Mouse (Mus musculus): ENCODE measurements around the gene Plaa.
"Not testable (repeated sequence)": the region's sequence is repeated elsewhere in the genome, so short reads cannot be mapped to it uniquely, and the experiment has no call there.

Plaa gene

DNA sequence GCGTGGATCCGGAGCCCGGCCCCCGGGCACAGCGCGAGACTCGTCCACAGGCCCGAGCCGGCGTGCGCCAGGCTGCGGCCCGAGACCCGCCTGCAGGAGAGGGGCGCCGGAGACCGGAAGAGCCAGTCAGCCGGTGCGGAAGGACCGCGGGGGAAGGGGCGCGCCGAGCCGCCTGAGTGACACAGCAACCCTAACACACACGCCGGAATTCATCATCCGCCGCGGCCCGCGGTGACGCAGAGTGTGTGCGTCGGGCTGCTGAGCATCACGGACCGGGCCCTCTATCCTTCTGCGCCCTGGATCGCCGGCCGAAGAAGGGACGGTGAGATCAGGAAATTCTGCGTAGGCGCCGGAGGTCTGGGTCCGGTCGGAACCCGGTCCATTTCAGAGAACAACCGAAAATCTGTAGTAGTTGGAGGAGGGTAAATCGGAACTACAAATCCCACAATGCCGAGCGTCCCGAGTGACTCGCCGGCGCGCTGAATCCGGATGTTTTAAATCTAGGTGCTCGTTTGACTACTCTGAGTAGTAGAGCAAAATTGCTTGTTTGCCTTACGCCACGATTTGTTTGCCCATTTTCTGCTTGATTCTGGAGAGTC, at the start of gene Plaa:
Gene Plaa (minus strand): TSS at position 214 of the 599 bp plus-strand sequence.
- DNase-seq (ENCODE audit: low spot score), result peak; percentile 95

DNA sequence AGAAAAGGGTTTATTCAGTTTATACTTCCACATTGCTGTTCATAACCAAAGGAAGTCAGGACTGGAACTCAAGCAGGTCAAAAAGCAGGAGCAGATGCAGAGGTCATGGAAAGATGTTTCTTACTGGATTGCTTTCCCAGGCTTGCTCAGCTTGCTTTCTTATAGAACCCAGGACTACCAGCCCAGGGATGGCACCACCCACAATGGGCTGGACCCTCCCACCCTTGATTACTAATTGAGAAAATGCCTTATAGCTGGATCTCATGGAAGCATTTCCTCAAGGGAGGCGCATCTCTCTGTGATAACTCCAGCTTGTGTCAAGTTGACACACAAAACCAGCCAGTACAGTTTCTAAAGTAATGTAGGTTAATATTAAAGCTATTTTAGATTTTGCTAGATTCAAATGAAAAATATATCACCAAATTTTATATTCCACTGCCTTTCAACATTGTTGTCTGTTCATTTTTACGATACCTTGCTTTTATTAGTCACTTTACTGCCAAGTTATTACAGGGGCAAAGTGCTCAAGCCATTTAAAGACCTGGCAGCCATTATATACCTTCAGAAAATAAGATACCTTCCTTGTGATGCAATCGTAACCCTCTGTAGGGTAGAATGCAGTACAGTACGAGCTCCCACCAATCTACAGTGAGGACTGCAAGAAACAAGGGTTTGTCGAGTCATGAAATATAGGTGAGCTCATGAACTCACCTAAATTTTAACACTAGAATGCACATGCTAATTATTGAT, 47.6 kb upstream of the Plaa start:
- not testable (repeated sequence) for DNase-seq (ENCODE audit: low spot score)

DNA sequence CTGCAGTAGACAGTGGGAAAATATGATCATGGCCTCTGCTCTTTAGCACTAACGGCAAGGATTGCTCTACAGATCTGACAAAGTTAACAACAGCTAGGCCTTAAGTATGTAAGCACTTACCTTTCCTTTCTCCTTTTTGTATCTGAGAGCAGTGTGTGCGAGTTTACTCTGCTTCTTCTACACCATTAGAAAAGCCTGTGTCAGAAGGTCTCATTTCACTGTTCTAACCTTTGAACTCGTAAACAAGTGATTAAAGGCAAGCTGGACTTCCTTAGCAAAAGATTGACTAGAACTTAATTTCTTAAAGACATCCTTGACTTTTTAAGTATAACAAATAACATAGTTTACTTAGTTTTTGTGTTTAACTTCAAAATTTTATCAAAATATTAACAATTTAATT, 46.9 kb upstream of the Plaa start, which contains the start of gene Lrrc19:
Gene Lrrc19 (minus strand): TSS at position 225 of the 400 bp plus-strand sequence.
- DNase-seq (ENCODE audit: low spot score), result no peak

DNA sequence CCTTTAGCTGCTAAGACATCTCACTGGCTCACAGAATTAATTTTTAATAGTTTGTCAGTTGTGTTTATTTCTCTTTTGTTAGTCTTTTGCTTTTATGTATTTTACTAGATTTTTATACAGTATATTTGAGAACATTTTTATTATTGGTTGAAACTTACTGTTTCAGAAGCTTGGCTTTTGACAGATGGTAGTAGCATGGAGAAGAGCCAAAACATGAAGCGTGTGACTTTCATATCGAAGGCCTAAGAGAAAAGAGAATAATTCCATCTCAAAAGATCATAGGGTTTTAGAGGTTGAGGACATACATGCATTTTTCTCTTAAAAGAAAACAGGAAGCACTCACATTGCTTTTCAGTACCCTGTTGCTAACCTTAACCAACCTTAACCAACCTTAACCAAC, 40.1 kb upstream of the Plaa start:
- no peak for DNase-seq (ENCODE audit: low spot score)

DNA sequence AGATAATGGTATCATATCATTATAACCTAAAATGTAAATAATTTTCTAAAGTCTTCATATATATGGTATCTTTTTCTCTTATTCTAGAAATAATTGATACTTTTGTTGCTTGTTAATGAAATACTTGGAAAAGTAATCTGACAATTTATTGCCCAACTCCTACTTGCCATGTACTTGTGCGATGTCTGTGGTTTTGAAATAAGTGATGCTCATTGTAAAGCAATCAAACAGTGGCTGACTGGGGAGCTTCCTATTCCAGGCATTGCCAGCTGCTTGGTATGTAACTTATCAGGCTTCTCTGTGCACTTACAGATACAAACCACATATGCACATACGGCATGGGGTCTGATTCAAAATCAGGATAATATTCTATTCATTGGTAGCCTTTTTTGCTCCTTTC, 17.0 kb upstream of the Plaa start:
- no peak for DNase-seq (ENCODE audit: low spot score)

DNA sequence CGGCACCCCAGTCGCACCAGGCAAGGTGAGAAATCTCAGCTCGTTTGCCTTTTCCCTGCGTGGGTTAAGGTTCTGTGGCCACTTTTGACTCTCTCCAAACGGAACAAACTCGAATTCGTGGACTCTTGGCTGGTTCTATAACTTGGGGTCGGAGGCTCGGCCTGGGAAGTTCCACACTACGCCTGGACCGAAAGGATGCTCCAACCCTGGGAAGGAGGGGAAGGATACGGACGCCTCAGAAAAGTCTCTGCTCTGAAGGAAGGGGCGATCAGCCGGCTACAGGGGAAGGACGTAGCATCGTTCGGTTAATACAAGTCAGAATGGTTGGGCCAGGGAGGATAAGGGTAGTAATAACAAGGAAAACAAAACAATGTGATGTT, 11.6 kb upstream of the Plaa start:
- no peak for DNase-seq (ENCODE audit: low spot score)

DNA sequence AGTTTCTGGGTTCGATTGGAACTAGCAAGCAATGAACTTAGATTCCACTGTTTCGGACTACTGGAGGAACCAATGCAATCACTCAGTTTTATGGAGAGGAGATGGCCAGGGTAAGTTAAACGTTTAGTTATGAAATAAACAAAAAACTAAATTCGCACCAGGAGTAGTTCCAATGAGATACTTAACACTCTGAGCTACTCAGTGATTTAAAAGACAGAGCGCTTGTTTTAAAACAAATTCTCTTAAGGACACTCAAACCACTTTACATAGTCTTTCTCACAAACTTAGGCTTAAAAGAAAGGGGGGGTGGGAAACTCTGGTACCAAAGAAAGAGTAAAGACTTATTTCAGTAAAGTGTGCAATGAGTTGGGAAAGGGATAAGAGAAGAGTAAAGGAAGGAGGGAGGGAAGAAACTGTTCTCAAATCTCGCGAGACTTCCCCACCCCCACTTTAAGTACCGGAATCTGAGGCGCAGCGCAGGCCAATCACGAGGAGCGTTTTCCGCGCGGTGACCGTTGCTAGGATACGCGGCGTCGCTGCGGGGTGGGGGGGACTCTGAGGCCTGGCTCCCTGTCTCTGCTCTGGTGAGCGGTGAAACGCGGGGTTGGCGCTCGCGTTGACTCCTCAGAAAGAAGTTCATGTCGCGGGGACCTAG, 11.1 kb upstream of the Plaa start, which contains the start of gene Ift74:
Gene Ift74 (plus strand): TSS at position 520 of the 655 bp plus-strand sequence.
- DNase-seq (ENCODE audit: low spot score), result peak; percentile 98

DNA sequence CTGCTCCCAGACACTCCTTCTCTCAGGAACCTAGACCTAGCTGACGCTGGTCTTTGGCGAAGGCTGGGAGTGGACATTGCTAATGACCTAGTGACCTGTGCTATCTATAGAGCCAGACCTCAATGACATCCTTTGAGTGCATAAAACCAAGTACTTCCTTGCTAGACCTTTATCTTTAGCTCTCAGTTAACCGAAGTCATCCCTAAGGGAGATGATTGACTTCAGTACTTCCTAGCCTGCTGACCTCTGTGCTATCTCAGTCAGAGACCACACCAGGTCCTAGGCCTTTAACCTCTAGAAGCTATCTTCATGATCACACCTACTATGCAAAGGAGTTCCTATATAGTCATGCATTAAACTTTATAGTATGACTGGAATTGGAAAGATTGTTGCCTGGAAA, 7.3 kb upstream of the Plaa start:
- no peak for DNase-seq (ENCODE audit: low spot score)

DNA sequence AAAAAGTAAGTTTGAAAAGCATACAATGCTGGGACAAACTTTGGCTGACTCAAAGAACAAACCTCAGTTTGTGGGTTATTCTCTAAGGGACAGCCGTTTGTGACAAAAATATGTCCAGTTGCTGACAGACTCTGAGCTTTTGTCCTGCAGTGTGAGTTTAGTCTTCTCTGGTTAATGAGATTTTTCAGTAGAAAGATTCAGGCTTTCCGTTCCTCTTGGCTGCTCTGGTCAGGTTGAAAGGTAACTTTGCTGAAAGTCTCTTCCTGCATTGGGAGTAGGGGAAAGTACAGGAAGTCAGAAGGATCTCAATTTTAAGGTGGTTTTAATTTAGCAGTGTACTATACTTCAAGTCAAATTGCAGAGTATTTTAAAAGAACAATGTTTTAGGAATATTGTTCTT, 2.5 kb upstream of the Plaa start:
- no peak for DNase-seq (ENCODE audit: low spot score)

DNA sequence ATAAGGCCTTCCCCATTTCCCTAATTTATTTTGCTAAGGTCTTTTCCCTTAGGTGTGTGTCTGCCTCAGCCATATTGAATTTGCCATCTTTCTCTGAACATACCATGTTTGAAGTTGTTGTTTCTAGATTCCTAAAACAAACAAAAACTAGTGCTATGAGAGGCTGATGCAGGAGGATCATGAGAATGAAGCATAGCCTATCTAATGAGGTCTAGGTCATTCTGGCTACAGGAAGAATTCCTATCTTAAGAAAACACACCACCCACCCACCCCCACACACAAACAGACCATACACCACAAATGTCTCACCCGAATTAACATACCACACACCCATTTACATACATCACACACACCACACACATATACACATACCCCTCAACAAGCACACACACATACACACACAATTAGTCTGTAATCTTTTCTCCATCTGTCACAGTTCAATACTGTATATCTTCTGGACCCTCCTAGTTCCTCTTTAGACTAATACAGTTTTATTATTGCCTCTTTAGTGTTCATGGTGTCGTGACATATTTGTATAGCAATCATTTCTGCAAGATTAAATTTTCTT, 1.5 kb upstream of the Plaa start:
- DNase-seq (ENCODE audit: low spot score), result no peak

DNA sequence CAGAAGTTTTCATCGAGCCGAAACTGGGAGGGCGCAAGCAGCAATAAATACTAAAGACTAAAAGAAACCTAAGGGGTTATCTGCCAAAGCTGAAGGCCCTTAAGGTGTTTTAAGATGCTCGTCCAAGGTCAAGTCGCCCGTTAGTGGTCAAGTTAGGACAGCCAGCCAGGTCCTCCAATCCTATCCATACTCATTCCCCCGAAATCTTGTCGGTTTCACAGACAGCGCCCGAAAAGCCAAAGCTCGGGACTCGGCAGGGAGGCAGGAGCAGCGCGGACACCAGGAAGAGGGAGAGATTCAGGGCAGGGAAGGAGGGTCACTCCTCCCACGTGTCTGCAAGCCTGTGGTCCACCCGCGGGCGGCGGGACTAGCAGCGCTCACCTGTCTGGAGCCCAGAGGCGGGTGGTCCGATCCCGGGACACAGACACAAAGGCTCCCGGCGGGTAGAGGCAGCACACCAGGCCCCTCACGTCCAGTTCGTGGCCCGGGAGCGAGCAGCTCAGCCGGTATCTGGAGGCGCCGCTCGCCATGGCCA, 481 bp downstream of the Plaa start:
- DNase-seq (ENCODE audit: low spot score), result no peak

DNA sequence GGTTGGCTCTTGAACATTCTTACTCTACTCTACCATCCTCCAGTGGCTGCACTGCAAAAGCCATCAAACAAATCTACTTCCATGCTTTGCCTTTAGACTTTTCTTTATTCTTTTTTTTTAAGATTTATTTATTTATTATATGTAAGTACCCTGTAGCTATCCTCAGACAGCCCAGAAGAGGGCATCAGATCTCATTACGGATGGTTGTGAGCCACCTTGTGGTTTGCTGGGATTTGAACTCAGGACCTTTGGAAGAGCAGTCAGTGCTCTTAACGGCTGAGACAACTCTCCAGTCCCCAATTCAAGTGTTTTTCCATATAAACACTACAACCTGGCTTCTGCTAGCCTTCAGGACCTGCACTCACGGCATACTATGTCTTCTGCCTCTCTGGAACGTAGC, 1.6 kb downstream of the Plaa start:
- DNase-seq (ENCODE audit: low spot score), result no peak

DNA sequence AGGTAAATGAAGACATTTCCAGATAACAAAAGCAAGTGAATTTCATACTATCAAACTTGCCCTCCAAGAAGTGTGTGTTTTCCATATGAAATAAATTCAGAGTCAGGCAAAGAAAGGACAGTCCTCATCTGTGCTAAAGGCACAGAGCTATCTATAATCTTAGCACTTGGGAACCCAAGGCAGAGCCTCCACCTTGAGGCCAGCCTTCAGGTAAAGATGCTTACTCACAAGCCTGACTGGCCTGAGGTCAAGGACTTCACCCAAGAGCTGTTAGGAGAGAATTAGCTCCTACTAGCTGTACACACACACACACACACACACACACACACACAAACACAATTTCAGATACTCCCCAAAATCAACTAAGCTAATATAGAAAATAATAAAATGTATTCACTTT, 10.3 kb downstream of the Plaa start:
- no peak for DNase-seq (ENCODE audit: low spot score)

DNA sequence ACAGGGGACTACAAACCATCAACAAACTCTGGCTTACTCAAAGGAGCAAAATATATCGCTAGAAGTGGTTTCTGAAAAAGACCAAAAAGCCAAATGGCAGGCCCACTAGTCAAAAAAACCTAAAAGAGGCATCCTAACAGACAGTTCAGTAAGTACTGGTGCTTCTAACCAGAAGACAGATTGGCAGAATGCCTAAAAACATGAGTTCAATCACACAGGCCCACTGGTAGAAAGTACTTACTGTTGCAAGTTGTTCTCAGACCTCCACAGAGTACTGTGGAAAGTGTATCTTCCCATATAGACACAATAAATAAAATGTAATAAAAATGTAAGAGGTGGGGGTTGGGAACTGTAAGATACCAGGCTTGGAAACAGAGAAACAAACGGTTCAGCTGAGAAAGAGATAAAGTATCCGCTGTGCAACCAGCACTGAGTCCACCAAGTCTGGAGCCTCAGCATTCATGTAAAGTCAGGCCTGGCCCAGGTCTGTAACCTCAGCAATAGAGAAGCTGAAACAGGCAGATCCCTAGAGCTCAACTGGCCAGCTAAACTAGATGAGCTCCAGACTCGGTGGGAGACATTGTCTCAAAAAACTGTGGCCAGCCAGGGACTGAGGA, 11.2 kb downstream of the Plaa start:
- DNase-seq (ENCODE audit: low spot score), result no peak

DNA sequence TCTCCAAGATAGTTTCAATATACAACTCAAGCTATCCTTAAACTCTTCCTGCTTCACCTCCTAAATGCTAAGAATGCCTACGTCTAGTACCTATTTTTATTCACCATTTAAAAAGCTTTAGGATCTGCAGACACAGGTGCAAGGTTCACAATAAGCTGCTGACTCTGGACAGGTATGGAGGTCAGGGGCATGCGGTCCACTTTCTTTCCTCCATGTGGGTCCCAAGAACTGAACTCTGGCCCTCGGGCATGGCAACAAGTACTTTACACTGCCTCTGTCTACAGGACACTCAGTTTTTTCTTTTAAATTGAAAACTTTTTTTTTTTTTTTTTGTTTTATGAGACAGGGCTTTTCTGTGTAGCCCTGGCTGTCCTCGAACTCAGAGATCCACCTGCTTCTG, 30.4 kb downstream of the Plaa start:
- no peak for DNase-seq (ENCODE audit: low spot score)

DNA sequence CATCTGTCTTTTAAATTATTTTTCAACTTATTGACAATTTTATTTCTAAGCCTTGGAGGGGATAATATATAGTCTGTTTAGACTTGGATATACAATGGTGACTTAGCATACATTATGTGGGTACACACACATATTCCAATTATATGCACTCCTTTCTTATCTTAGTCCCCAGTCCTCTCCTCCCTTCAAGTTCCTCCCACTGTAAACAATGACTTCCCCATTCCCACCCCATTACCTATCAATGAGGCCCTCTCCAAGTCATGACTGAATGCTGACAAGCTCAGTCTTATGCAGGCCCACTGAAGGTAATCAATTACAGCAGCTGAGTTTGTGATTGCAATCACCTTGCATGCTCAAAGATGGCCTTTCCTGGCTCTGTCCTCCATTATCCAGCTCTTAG, 38.7 kb downstream of the Plaa start:
- no peak for DNase-seq (ENCODE audit: low spot score)

DNA sequence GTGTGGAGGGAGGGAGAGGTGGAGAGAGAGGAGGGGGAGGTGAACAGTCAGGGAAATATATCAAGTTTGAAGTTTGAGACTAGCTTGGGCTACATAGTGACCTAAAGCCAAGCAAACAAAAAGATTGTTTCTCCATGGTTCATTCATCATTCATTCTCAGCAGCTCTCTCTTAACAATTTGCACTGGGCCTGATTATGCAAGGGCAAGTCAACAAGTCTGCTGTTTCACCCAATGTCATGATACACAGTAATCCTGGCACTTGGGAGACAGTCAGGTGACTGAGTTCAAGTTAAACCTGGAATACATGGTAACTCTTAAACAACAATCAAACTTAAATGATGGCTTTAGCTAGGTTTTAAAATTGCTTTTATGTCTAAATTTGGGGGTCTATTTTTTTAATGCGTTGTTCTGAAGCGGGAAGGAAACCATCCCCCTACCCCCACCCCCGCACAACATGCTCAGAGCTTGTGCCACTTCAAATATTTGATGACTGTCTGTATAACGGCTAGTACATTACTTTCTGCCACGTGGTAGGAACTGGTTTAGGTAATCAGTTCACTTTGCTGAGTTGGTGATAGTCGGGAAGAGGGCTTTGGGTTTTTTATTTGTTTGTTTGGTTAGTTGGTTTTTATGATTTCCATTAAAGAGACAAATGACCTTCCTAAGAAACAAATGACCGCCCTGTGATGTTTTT, 40.9 kb downstream of the Plaa start:
- no peak for DNase-seq (ENCODE audit: low spot score)

DNA sequence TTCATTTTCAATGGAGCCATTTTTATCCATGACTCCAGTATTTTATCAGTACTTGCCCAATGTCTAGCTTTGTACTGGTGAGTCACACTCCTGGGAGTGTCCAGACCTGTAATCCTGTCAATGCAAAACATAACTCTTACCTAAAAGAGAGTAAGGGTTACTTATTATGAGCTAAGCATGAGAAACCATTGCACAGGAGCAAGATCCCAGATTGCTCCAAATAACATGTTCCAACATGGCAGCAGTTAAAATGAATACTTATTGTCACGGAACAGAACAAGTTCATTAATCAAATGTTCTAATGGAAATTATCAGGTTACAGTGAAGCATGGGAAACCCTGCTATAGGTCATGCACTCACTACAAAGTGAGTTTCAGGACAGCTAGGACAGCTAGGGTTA, 42.7 kb downstream of the Plaa start:
- no peak for DNase-seq (ENCODE audit: low spot score)

DNA sequence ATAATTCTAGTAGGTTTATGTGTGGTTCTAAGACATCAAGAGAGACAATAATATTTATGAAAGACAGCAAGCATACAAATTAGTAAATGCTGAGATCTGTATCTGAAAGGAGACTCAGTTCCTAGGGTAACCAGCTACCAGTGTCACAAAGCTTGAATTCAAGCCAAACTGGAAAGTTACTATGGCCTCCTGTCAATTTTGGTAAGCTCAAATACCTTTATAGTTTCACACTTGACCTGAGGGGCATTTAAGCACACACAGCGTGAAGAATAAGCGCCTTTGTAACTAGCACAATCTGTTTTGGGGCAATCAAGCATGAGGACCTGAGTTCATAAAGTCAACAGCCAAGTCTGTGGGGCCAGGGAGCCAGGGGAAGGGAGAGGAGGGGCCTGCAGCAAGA, 43.8 kb downstream of the Plaa start:
- DNase-seq (ENCODE audit: low spot score), result peak; percentile 56

DNA sequence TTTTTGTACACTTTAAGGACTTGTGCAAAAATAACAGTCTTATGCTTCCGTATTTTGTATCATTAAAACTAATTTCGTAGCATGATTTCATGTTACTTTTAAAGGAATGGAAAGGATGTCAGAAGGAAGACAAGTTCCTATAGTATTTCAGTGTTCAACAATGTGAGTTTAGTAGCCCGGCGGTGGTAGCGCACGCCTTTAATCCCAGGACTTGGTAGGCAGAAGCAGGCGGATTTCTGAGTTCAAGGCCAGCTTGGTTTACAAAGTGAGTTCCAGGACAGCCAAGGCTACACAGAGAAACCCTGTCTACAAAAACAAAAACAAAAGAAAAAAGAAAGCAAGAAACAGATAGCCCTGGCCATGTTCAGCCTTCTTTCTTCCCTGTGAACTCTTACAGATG, 45.9 kb downstream of the Plaa start:
- DNase-seq (ENCODE audit: low spot score), result no peak

DNA sequence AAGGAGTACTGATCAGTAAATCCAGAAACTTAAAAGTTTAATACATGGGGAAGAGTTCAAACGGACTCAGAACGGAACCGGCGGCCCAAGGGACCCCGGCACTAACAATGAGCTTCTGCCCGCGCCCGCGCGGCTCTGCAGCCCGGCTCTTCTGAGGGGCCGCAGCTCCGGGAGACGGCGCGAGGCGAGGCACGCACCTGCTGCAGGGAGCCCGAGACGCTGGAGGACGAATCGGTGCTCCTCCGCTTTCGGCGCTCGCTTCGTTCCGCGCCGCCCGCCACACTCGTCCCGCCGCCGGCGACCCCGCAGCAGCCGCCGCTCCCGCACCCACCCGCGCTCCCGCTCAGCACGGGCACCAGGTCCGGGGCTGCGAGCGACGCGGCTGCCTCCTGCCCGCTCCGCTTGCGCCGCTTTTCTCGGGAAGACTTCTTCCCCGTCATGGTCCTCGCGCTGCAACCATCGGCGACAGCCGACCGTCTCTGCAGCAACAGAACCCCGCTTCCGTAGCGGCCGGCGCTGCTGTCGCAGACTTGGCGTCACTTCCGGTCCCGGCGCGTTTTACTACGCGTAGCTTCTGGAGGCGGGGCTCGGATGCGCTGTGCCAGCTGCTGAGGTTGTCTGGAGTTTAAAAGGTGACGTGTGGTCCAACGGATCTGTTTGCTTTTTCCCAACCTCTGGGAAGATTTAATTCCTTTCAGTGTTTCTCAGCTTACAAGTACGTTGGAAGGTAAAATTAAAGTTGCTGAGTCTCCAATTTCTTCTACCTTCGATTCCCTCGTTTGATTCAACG, 46.6 kb downstream of the Plaa start, which contains the start of the genes Gm10306 and Caap1:
Gene Gm10306 (plus strand): TSS at position 282 of the 790 bp plus-strand sequence.
Gene Caap1 (minus strand): TSS at position 532 of the 790 bp plus-strand sequence.
- peak; percentile 95 for DNase-seq (ENCODE audit: low spot score)

All from embryo, embryonic 10.5 days (tissue).